Mouse (Mus musculus) layer of hippocampus, adult 2 months (tissue): ENCODE measurements around the gene Mxra8. TPM values are rescaled to one million over a fixed set of nuclear protein-coding genes. Genes with fewer than 3 reads are reported as not detected.

Source experiments
- DNase-seq, 2 experiments: peaks; one replicate each; pipeline ENCODE4 v3.0.0; 2022; ENCODE audit warnings: low spot score in 2 of 2
- H3K27ac ChIP-seq: fragments of 200-600 bp; 2 replicates; pipeline ENCODE4 v1.8.1; 2022
- H3K4me3 ChIP-seq: fragments of 200-600 bp; 2 replicates; pipeline ENCODE4 v1.8.1; 2022; ENCODE audit warnings: mild to moderate bottlenecking
- CTCF ChIP-seq: fragments of 200-600 bp; conservative IDR thresholded peaks from 2 replicates; pipeline ENCODE4 v1.8.1; 2022; ENCODE audit warnings: antibody characterized with exemption, mild to moderate bottlenecking, moderate library complexity
- total RNA-seq, 2 experiments: library from RNA; stranded (reverse); gene quantifications; 2 replicates each; pipeline ENCODE4 v1.2.3; 2021

The Mxra8 gene
- total RNA-seq, 2 experiments from 2014 or later, result 8.4 to 10.6 TPM

GRCm38 (mm10) chr4:155856071-155856470 lies 16.6 kb downstream of the Mxra8 start:
- Histone ChIP-seq H3K4me3 (no peak overlapping the region), H3K27ac (no peak overlapping the region)
- TF ChIP-seq CTCF, result no peak
- DNase-seq, result no peak

GRCm38 (mm10) chr4:155856881-155857280 lies 17.4 kb downstream of the Mxra8 start:
- no peak overlapping the region for H3K27ac ChIP-seq
- DNase-seq, result no peak
- TF ChIP-seq CTCF, result no peak
- H3K4me3 ChIP-seq, result no peak overlapping the region

DNA sequence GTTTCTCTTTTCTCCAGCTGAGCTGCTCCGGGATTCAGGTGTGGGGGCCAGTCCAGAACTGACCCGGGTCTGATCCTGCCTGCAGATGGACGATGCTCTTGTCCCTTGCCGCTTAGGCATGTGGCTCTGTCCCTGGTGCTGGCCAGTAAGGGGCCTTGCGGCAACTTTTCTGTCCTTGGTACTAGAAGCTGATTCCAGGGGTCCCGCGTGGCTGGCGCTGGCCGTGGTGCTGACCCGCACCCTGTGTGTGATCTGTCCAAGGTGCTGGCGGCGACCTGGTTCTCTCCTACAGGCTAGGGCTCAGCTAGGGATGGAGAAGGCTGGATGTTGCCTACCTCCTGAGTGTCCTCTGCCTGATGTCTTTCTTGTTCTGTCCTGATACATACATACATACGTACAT lies 19.8 kb downstream of the Mxra8 start:
- TF ChIP-seq CTCF, result no peak
- H3K4me3 ChIP-seq, result no peak overlapping the region
- no peak for DNase-seq
- H3K27ac ChIP-seq, result no peak overlapping the region

GRCm38 (mm10) chr4:155861787-155862186 lies 22.3 kb downstream of the Mxra8 start:
- no peak overlapping the region for H3K4me3 ChIP-seq
- TF ChIP-seq CTCF, result no peak
- no peak overlapping the region for H3K27ac ChIP-seq
- DNase-seq, result no peak

- Histone ChIP-seq H3K27ac (no peak within 1 kb of the TSS), H3K4me3 (no peak within 1 kb of the TSS)
- TF ChIP-seq CTCF, result no peak
- no peak for DNase-seq
These were observed 23.5 kb downstream of the Mxra8 start, which contains the start of gene Tas1r3 for GRCm38 (mm10) chr4:155863001-155863400. Tas1r3 (minus strand) TSS chr4:155863362.

- H3K4me3 ChIP-seq, result peak overlapping the region; percentile 74
- peak overlapping the region; percentile 84 for H3K27ac ChIP-seq
- TF ChIP-seq CTCF, result no peak
- DNase-seq, result no peak
These were observed 29.3 kb downstream of the Mxra8 start for GRCm38 (mm10) chr4:155868614-155869298.

DNA sequence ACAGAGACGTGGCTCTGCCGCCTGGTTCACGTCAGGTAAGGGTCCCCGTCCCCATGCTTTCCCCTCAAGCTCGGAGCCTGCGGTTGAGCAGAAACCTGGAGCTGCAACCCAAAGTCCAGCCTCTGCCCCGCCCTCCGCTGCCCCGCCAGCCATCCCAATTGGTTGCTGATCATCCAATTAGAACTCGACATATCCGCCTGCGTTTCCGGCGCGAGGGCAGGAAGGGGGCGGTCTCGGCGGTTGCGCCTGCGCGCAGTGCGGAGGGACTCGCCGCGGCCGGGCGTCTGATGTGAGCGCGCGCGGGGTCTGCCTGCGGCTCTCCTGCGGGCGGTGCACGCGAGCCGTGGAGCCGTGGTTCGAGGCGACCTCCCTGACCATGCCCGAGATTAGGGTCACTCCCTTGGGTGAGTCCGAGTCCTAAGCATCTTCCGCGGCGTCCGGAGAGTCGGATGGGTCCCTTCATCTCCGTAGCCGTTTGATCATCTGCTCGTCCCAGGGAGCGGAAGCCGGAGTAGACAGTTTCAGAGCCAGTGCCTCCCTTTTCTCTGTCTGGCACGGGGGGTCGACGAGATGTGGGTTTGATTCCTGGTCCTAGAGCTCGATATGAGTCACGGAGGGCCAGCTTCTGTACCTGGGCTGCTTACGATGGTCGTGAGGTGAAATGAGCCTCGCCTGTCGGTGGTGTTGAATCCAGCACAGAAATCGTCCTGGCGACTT lies 30.0 kb downstream of the Mxra8 start, which contains the start of the genes Cptp and Ints11:
Cptp (minus strand) TSS at position 124 of the 717 bp plus-strand sequence.
Ints11 (plus strand) TSS at position 230 of the 717 bp plus-strand sequence.
- Histone ChIP-seq H3K27ac (peak within 1 kb of the TSS; percentile 84), H3K4me3 (peak within 1 kb of the TSS; percentile 74)
- peak; percentile 96 for DNase-seq
- peak; percentile 66 for TF ChIP-seq CTCF

DNA sequence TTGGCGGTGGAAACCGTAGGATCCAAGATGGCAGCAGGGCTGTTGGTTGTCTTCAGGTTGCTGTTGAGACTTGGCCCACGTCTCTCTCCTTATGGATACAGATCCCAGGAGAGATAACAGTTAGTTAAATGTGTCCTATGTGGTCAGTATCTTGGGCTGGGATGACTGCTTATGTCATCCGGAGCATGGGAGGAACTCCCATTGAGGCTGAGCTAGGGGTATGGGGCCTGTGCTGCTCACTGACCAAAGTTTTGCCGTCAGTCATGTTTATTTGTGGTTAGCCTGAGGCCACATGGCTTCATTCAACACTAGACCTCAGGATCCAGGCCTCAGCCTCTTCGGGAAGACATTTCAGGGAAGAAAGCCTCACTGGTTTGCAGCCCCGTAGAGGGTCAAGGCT lies 31.9 kb downstream of the Mxra8 start:
- H3K27ac ChIP-seq, result no peak overlapping the region
- no peak overlapping the region for H3K4me3 ChIP-seq
- no peak for TF ChIP-seq CTCF
- DNase-seq, result no peak

DNA sequence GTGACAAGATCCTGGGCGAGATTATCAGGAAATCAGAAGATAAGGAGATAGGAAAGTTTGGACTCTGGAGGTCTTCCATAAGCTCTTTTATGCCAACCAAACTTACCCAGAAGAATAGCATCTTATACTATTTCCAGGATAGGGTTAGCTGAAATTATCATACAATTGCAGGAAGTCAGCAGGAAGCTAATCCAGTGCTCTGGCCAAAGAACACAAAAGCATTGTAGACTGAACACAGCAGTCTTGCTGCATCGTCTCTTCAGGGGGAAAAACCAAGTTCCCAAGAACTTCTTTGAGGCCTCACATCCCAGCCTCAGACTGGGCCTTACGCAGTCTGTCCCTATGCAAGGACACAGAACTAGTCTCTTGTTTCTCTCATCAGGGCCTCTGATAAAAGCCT lies 44.1 kb downstream of the Mxra8 start:
- no peak for DNase-seq
- Histone ChIP-seq H3K4me3 (no peak overlapping the region), H3K27ac (peak overlapping the region; percentile 55; the same call in 1 of the 2 replicates)
- no peak for TF ChIP-seq CTCF

GRCm38 (mm10) chr4:155886330-155886729 lies 46.9 kb downstream of the Mxra8 start:
- Histone ChIP-seq H3K4me3 (no peak overlapping the region), H3K27ac (no peak overlapping the region)
- no peak for DNase-seq
- TF ChIP-seq CTCF, result no peak

GRCm38 (mm10) chr4:155887674-155888073 lies 48.2 kb downstream of the Mxra8 start:
- DNase-seq, result peak in 1 of 2 experiments; percentile 7
- TF ChIP-seq CTCF, result no peak
- Histone ChIP-seq H3K4me3 (no peak overlapping the region), H3K27ac (no peak overlapping the region)

DNA sequence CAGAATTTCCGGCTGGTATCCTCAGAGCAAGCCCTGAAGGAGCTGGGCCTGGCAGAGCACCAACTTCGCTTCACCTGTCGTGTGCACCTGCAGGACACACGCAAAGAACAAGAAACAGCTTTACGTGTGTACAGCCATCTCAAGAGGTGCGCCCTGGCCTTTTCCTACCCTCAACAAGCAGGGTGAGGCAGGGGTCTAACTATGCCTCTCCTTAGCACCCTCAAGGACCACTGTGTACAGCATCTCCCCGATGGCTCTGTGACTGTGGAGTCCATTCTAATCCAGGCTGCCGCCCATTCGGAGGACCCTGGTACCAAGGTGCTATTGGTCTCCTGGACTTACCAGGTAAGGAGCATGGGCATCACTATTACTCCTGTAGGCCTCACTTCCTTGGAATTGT lies 48.7 kb downstream of the Mxra8 start:
- DNase-seq, result peak in 1 of 2 experiments; percentile 9
- TF ChIP-seq CTCF, result no peak
- H3K27ac ChIP-seq, result no peak overlapping the region
- no peak overlapping the region for H3K4me3 ChIP-seq

DNA sequence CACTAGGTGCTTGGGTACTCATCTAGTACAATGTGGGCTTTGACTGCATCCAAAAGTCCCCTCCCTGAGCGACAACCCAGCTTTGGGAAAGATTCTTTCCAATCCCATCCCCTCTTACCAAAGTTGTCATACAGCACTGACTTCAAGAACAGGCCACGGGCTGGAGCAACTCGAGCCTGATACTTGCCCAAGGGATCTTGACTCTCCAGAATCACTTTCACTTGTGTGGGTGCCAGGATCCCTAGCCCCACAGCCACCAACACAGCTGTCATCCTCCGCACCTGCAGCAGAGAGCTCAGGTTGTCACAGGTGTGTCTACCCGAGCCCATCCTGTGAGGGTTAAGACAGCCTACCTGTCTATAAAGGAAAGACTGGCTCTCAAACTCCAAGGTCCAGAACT lies 49.8 kb downstream of the Mxra8 start:
- DNase-seq, result no peak
- Histone ChIP-seq H3K4me3 (no peak overlapping the region), H3K27ac (no peak overlapping the region)
- TF ChIP-seq CTCF, result no peak
